8 mouse cellular contexts compared by ENCODE assay signal in the genomic region with DNA sequence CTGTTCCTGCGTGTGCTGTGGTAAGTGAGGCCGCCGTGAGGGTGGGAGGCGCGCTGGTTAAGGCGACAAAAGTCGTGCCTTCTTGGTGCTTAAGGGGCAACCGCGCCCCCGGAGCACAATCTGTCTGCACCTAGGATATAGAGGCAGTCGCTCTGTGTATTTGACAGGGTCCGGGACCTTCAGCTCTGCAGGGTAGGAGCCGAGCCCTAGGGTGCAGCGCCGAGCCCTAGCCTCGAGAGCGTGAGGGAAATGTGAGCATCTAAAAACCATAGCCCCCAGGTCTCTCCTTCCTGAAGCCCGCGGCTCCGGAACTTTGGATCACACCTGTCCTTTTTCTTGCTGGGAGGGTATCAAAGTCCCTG. TPM values are rescaled to one million over a fixed set of nuclear protein-coding genes. Genes with fewer than 3 reads are reported as not detected.
DNase-seq lines count a peak whose midpoint lies in the region; ATAC-seq and TF ChIP-seq lines count a peak whose summit lies in the region.

No protein-coding gene starts in this region.

- TF ChIP-seq CTCF in layer of hippocampus, adult 2 months (conservative IDR thresholded peaks at IDR 0.05), result no peak
- no peak for TF ChIP-seq CTCF in intestine, postnatal 0 days (IDR thresholded peaks at IDR 0.05; ENCODE audit: low read depth)

- DNase-seq in layer of hippocampus, adult 2 months (ENCODE audit: low spot score in 2 of 2), result no peak
- DNase-seq in layer of hippocampus, adult 18-20 months (ENCODE audit: low spot score in 2 of 2), result no peak
- DNase-seq in embryonic facial prominence, embryonic 11.5 days (ENCODE audit: low spot score), result no peak
- DNase-seq in gastrocnemius, postnatal 10 days, result no peak
- DNase-seq in frontal cortex, postnatal 25 days (ENCODE audit: low spot score in 2 of 2), result no peak
- DNase-seq in adipocyte (ENCODE audit: low spot score), result no peak

- no peaks in the 10 kb centered on the region for H3K9me3 ChIP-seq in embryonic facial prominence, embryonic 11.5 days (replicated peaks; ENCODE audit: control insufficient read depth, low read length)
- no peaks in the 10 kb centered on the region for H3K9me3 ChIP-seq in intestine, postnatal 0 days (ENCODE audit: control insufficient read depth)

- peak overlapping the region; percentile 81 for H3K9ac ChIP-seq in embryonic facial prominence, embryonic 11.5 days (replicated peaks; ENCODE audit: low read length)
- H3K9ac ChIP-seq in intestine, postnatal 0 days (ENCODE audit: low read depth, low read length), result peak overlapping the region; percentile 69

- H3K4me1 ChIP-seq in embryonic facial prominence, embryonic 11.5 days (ENCODE audit: control insufficient read depth, insufficient read depth, low read length), result no peaks in the 10 kb centered on the region
- H3K4me1 ChIP-seq in intestine, postnatal 0 days (replicated peaks; ENCODE audit: control insufficient read depth, insufficient read depth, low read length), result peaks cover 7% of the 10 kb centered on the region; the same call in 1 of the 2 replicates

- peak overlapping the region; percentile 69 for H3K4me3 ChIP-seq in layer of hippocampus, adult 2 months
- peak overlapping the region; percentile 66 for H3K4me3 ChIP-seq in embryonic facial prominence, embryonic 11.5 days (ENCODE audit: low read depth, low read length)
- peak overlapping the region; percentile 78 for H3K4me3 ChIP-seq in intestine, postnatal 0 days (ENCODE audit: low read depth, low read length)

- peak; percentile 42 for ATAC-seq in embryonic facial prominence, embryonic 11.5 days (replicated peaks; ENCODE audit: insufficient number of reproducible peaks, low FRiP score, low TSS enrichment, low read depth)
- ATAC-seq in intestine, postnatal 0 days, result peak; percentile 39; the same call in 1 of the 2 replicates
- ATAC-seq in monocyte, adult 5-6 weeks (replicated peaks; ENCODE audit: insufficient number of reproducible peaks, low FRiP score, low TSS enrichment, poor library complexity, severe bottlenecking), result 0 out of 2 replicates have a peak, but pooled peaks have one; percentile 14

- H3K27ac ChIP-seq in layer of hippocampus, adult 2 months, result peak overlapping the region; percentile 93
- 0 out of 2 replicates have a peak overlapping the region, but pooled peaks have one; percentile 28 for H3K27ac ChIP-seq in embryonic facial prominence, embryonic 11.5 days (replicated peaks; ENCODE audit: low read depth, low read length)
- peak overlapping the region; percentile 70 for H3K27ac ChIP-seq in intestine, postnatal 0 days (ENCODE audit: low read depth, low read length)

- no peaks in the 10 kb centered on the region for H3K36me3 ChIP-seq in embryonic facial prominence, embryonic 11.5 days (replicated peaks; ENCODE audit: control insufficient read depth, insufficient read depth, low read depth, low read length)
- H3K36me3 ChIP-seq in intestine, postnatal 0 days (ENCODE audit: control insufficient read depth, insufficient read depth), result peaks cover 17% of the 10 kb centered on the region

- 1% methylated on average over 20 of the region's 20 CpGs for WGBS in embryonic facial prominence, embryonic 11.5 days
- WGBS in intestine, postnatal 0 days, result under 1% methylated on average over 20 of the region's 20 CpGs

- peak overlapping the region; percentile 89 for H3K4me2 ChIP-seq in embryonic facial prominence, embryonic 11.5 days (ENCODE audit: low read depth, low read length)
- peak overlapping the region; percentile 95 for H3K4me2 ChIP-seq in intestine, postnatal 0 days (replicated peaks; ENCODE audit: low read depth)

- H3K27me3 ChIP-seq in embryonic facial prominence, embryonic 11.5 days (ENCODE audit: control insufficient read depth, insufficient read depth, low read length), result no peaks in the 10 kb centered on the region
- no peaks in the 10 kb centered on the region for H3K27me3 ChIP-seq in intestine, postnatal 0 days (replicated peaks; ENCODE audit: control insufficient read depth, insufficient read depth, low read length)

RNA-seq across cellular contexts. Expression of gene Daglb, which starts 0.4 kb away (rescaled TPM):
- total RNA-seq in layer of hippocampus, adult 2 months (2021), result 10 to 100 TPM; 27.7 to 32.1 TPM
- 10 to 100 TPM; 29.1 TPM for total RNA-seq in layer of hippocampus, adult 18-20 months (2021)
- 7.2 and 7.3 TPM in 2 replicates for polyA plus RNA-seq in embryonic facial prominence, embryonic 11.5 days (2014; fragmentation: Nextera tagmentation; extraction: Ambion mirVana)
- 10.6 and 11.4 TPM in 2 replicates for polyA plus RNA-seq in intestine, postnatal 0 days (2015; fragmentation: Nextera tagmentation; extraction: Ambion mirVana)
- 25.0 to 39.5 TPM (median 28.8 TPM) in 3 replicates for total RNA-seq in monocyte, adult 5-6 weeks (2017)
- total RNA-seq in gastrocnemius, postnatal 10 days (2021), result 1 to 10 TPM; 4.2 to 5.7 TPM

Comparison
In these comparisons a context has a peak if more than half of its experiments do, and no peak if none do; other contexts are left out.
1. H3K27ac ChIP-seq: peak in every context shown above with its lines; median percentile 93 in layer of hippocampus, adult 2 months; 70 in intestine, postnatal 0 days; 28 in embryonic facial prominence, embryonic 11.5 days.